Mouse (Mus musculus): ENCODE results near the gene Snx5.
A peak's percentile ranks its signal among the peaks of the same experiment; 100 is the strongest.

Gene Snx5

DNA sequence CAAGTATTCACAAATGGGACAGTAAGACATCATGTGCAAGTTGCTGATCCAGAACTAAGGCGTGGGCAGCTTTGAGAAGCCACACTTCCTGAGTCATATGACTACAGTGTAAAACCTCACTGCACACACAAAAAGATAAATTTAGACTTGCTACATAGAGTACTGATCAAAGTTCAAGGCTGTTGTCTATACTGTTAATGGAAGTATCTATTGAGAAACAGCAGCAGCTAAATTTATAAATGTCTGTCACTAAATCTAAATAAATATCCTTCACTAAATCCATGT, 3.0 kb downstream of the Snx5 start:
- peak in 1 of 2 experiments; percentile 42 for DNase-seq (ENCODE audit: low spot score in 2 of 2)

GRCm38 (mm10) chr2:144267004-144267730, 3.5 kb downstream of the Snx5 start:
- DNase-seq (ENCODE audit: low spot score in 2 of 2) = no peak

- peak in 1 of 2 experiments; percentile 28 for DNase-seq (ENCODE audit: low spot score in 2 of 2)
Observed at GRCm38 (mm10) chr2:144265916-144266683, 4.6 kb downstream of the Snx5 start.

- no peak for DNase-seq (ENCODE audit: low spot score in 2 of 2)
Observed at GRCm38 (mm10) chr2:144265120-144265488, 5.6 kb downstream of the Snx5 start.

DNA sequence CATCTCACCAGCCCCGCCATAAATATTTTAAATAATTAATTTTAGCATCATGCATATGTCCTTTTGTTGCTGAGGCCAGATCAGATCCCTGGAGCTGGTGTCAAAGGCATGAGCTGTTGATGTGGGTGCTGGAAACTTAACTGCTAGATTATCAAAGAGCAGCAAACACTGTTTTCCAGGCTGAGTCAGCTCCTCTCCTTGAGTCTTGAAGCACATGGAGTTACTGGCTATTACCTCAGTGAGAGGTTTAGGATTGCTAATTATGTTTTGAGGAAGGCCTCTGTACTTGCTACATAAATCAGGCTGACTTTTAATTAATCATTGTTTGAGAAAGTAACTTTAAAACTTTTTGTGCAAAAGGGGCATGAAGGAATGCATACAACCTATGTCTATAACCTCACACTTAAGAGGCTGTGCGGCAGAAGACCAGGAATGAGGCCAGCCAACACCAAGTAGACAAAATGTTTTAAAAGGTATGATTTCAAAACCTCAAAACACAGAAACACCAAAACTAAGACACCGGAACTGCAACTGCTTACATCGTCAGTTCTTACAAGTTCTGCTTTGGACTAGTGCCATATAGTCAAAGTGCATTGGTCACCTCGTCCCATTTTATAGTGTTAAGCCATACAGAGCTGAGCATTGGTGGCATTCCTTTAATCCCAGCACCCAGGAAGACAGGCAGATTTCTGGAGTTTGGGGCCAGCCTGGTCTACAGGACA, 6.1 kb downstream of the Snx5 start:
- no peak for DNase-seq (ENCODE audit: low spot score in 2 of 2)

GRCm38 (mm10) chr2:144262837-144263236, 7.9 kb downstream of the Snx5 start:
- no peak for DNase-seq (ENCODE audit: low spot score in 2 of 2)

DNA sequence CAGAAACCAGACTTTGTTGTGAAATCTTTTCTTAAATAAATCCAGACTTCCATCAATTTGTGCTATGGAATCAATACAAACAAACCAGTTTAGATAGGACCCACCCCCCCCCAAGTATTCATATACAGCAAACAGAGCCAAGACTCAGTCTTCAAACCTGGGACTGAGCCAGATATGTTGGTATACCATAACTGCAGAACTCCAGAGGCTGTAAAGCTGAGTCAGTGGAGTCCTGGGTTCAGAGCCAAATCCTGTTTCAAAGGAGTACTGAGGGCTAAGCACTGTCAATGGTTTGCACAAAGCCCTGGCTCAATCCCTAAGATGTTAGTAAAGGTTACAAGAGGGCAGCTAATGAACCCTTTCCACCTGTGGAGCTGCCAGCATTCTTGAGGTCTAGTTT, 20.6 kb downstream of the Snx5 start:
- DNase-seq (ENCODE audit: low spot score in 2 of 2) = no peak

DNA sequence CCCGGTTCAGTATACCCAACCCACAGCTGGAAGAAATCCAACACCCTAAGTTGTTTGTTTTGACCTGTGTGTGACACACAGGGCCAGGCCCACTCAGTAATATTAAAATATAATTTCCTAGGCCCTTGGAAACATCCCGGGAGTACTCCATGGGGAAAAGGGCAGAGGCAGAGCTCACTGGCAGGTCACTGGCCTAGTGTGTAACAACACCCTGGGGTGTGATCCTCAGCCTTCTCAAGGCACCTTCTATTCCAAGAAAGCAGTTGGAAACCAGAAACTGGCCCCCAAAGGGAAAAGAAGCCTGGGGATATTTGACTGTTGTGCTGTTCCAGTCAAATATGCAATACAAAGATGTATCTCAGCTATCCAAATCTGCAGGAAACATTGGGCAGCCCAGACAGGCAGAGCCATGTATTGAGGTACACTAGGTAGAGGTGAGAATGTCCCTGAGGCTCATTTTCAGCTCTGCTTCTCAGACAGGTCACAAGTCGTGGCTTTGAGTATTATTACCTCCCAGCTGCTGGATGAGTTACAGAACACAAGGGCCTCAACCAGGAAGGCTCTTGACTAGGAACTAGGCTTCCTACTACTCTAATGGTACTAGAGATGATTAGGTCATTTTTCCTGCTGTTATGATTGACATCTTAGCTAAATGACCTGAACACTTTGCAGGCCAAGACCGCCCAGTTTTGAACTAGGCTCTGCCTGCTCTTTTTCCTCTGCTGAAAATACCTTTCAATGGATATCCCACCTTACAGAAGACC, 21.9 kb downstream of the Snx5 start:
- DNase-seq (ENCODE audit: low spot score in 2 of 2) = no peak

- no peak for DNase-seq (ENCODE audit: low spot score in 2 of 2)
Observed at GRCm38 (mm10) chr2:144247337-144247978, 23.2 kb downstream of the Snx5 start.

DNA sequence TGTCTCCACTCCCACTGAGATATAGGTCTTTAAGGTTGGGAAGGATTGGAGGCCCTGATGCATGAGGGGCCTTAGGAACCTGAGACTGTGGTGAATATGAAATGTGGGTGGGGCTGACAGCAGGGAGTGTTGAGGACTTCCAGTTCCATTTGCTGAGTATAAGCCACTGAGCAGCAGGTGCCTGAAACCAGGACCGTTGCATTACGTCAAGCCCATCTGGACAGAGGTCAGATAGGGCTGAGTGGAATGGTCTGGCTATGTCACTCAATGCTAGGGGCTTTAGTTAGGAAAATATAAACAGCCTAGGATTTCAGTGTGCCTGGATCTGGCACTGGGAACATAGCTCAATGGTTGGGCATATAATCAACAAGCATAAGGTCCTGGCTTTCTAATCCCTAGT, 24.4 kb downstream of the Snx5 start:
- DNase-seq (ENCODE audit: low spot score in 2 of 2) = no peak

GRCm38 (mm10) chr2:144245464-144245863, 25.2 kb downstream of the Snx5 start:
- DNase-seq (ENCODE audit: low spot score in 2 of 2) = no peak

- DNase-seq (ENCODE audit: low spot score in 2 of 2) = no peak
Observed at GRCm38 (mm10) chr2:144240095-144240899, 30.4 kb downstream of the Snx5 start.

GRCm38 (mm10) chr2:144239318-144239717, 31.4 kb downstream of the Snx5 start:
- DNase-seq (ENCODE audit: low spot score in 2 of 2) = no peak

- no peak for DNase-seq (ENCODE audit: low spot score in 2 of 2)
Observed at GRCm38 (mm10) chr2:144238341-144238740, 32.4 kb downstream of the Snx5 start.

- DNase-seq (ENCODE audit: low spot score in 2 of 2) = no peak
Observed at GRCm38 (mm10) chr2:144236791-144237584, 33.7 kb downstream of the Snx5 start.

- no peak for DNase-seq (ENCODE audit: low spot score in 2 of 2)
Observed at GRCm38 (mm10) chr2:144235776-144236175, 34.9 kb downstream of the Snx5 start.

- DNase-seq (ENCODE audit: low spot score in 2 of 2) = no peak
Observed at GRCm38 (mm10) chr2:144233534-144233933, 37.2 kb downstream of the Snx5 start.

DNA sequence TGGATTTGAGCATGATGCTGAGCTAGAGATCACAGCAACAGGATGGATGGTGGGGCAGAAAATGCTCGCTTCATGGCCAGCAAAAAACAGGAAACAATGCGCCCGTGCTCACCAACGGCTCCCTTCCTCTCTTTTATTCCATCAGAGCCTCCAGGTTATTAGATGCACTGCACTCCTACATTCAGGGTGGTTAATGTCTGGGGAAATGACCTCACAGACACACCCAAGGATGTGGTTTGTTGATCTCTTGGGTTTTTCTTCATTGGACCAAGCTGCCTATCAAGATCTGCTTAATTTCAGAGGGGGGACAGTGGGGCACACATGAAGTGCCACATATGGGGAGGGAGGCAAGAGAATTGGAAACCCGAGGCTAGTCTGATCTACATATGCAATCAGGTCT, 39.6 kb downstream of the Snx5 start:
- DNase-seq (ENCODE audit: low spot score in 2 of 2) = no peak

DNA sequence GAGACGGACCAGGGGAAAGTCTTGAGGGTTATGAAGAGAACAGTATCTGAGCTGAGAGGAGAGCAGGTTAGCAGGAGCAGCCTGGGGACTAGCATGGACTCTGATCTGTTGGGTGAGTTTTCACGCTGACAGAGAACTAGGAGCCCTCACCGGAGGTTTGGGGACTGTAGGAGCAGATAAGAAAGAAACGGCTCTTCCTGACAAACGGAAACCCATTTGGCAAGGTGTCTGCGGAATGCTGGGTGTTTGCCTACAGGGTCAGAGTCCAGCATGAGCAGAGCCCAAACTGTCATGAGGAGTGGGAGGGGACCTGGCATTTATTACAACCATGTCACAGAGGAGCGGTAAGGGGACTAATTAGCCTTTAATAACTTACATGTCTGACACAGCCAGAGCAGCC, 40.2 kb downstream of the Snx5 start:
- DNase-seq (ENCODE audit: low spot score in 2 of 2) = no peak

GRCm38 (mm10) chr2:144229647-144230046, 41.1 kb downstream of the Snx5 start:
- no peak for DNase-seq (ENCODE audit: low spot score in 2 of 2)
